Mouse (Mus musculus) intestine, postnatal 0 days (tissue): ENCODE measurements at regions not wholly inside any gene's neighbourhood (a gene's known extent, or its start where the extent isn't known, plus 50 kb on each side); places are given as distances from the start of the nearest gene placed in this dataset.

Experiments used
- ATAC-seq: fragments of 200-750 bp; cut with Nextera tagmentation; 2 replicates; pipeline ENCODE4 v1.8.0; 2017; ENCODE audit warnings: mild to moderate bottlenecking, moderate TSS enrichment, moderate library complexity
- H3K27ac ChIP-seq: fragments of 300-500 bp; sonication (generic); 2 replicates; pipeline ENCODE4 v1.5.1; 2014; ENCODE audit warnings: mild to moderate bottlenecking, low read depth, low read length, moderate library complexity
- H3K27me3 ChIP-seq: fragments of 300-500 bp; sonication (generic); replicated peaks from 2 replicates; pipeline ENCODE4 v1.6.1; 2014; ENCODE audit warnings: low read length, mixed read lengths; ENCODE audit not compliant: control insufficient read depth, insufficient read depth
- H3K36me3 ChIP-seq: fragments of 300-500 bp; sonication (generic); 2 replicates; pipeline ENCODE4 v1.6.1; 2014; ENCODE audit warnings: mild to moderate bottlenecking, moderate library complexity; ENCODE audit not compliant: control insufficient read depth, insufficient read depth
- H3K4me1 ChIP-seq: fragments of 300-500 bp; sonication (generic); replicated peaks from 2 replicates; pipeline ENCODE4 v1.6.1; 2014; ENCODE audit warnings: antibody characterized with exemption, low read length, mixed read lengths; ENCODE audit not compliant: control insufficient read depth, insufficient read depth
- H3K4me2 ChIP-seq: fragments of 300-500 bp; sonication (generic); replicated peaks from 2 replicates; pipeline ENCODE4 v1.6.1; 2014; ENCODE audit warnings: low read depth, mild to moderate bottlenecking, moderate library complexity
- H3K4me3 ChIP-seq: fragments of 300-500 bp; sonication (generic); 2 replicates; pipeline ENCODE4 v1.5.1; 2014; ENCODE audit warnings: low read depth, low read length
- H3K9ac ChIP-seq: fragments of 300-500 bp; sonication (generic); 2 replicates; pipeline ENCODE4 v1.6.1; 2014; ENCODE audit warnings: mild to moderate bottlenecking, low read depth, low read length
- H3K9me3 ChIP-seq: fragments of 300-500 bp; sonication (generic); 2 replicates; pipeline ENCODE4 v1.6.1; 2016; ENCODE audit warnings: mixed run types; ENCODE audit not compliant: control insufficient read depth
- CTCF ChIP-seq: sonication (generic); IDR thresholded peaks from 2 replicates; pipeline ENCODE4 v1.5.1; 2016; ENCODE audit warnings: low read depth, mild to moderate bottlenecking, control low read depth, antibody characterized with exemption, moderate library complexity
- WGBS: fragments of 180-500 bp; shearing (Covaris S2); extraction: QIAGEN DNeasy Blood & Tissue Kit; methylation state at CpG from one replicate; pipeline ENCODE4 v1.1.7; 2014; 5-methylcytosine and 5-hydroxymethylcytosine counted together

DNA sequence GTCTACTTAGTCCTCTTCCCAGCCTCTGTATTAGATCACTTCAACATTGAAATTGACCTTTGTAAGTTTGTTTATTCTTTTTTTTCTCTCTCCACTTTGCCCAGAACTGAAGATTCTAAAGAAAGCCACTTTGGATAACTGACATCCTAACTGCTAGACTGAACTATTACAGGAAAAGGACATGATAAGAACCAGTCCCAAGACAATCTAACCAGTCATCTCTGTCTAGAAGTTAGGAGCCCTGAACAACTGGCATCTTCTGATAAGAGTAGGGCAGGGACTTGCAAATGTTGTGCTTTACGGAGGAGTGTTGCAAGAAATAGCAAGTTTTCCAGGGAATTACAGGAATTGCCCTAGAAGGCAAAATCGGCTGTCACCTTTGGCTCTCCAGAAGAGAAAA, 53.5 kb downstream of the Cd209f start:
- ATAC-seq: no peak
- 66% methylated on average over 2 of the region's 2 CpGs for WGBS

DNA sequence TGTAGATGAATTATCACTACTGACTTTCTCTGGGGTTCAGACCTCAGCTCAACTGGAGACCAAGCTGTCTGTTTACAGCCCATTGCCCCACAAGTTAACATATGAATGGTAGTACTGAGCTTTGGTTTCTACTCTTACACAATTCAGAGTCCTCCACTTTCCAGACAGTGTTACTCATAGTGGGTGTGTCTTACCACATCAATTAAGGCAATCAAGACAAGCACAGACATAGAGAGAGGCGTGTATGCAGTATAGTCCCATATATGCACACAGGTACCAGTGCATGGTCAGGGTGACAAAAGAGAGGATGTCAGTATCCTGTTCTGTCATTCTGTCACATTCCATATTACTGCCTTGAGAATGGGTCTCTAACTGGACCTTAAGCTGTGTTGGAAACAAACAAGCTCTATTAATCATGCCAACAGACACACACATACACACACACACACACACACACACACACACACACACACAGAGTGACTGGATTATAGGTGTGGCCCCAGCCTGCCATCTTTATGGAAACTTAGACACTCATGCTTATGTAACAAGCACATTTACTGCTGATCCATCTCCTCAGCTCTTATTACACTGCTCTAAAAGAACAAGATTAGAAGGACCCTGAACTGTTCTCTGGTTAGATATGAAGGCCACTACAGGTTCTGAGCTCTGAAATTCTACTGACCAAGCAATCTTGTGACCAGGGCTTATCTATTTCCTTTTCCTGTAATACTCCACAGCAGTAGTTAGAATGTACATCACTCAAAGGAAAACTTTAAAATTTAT, 59.0 kb upstream of the Cd209c start:
- H3K27me3 ChIP-seq: no peaks in the 10 kb centered on the region
- H3K27ac ChIP-seq: no peak overlapping the region
- no peaks in the 10 kb centered on the region for H3K9me3 ChIP-seq
- H3K4me3 ChIP-seq: no peak overlapping the region
- no peaks in the 10 kb centered on the region for H3K4me1 ChIP-seq
- ATAC-seq: peak; percentile 87
- TF ChIP-seq CTCF: no peak
- no peak overlapping the region for H3K4me2 ChIP-seq
- no peaks in the 10 kb centered on the region for H3K36me3 ChIP-seq
- no peak overlapping the region for H3K9ac ChIP-seq
- WGBS: 48% methylated on average over 1 of the region's 1 CpGs

More for the DNA sequence above, 53.5 kb downstream of the Cd209f start:
- Histone ChIP-seq H3K36me3 (no peaks in the 10 kb centered on the region), H3K27ac (no peak overlapping the region), H3K27me3 (no peaks in the 10 kb centered on the region), H3K4me2 (no peak overlapping the region), H3K4me1 (no peaks in the 10 kb centered on the region), H3K9me3 (no peaks in the 10 kb centered on the region), H3K4me3 (no peak overlapping the region), H3K9ac (no peak overlapping the region)
- TF ChIP-seq CTCF: no peak
